Mouse (Mus musculus): ENCODE results near the gene Atf3. TPM values are rescaled to one million over a fixed set of nuclear protein-coding genes. Genes with fewer than 3 reads are reported as not detected.

The Atf3 gene
- total and polyA plus RNA-seq, 2 experiments = 0.55 to 0.81 TPM

DNA sequence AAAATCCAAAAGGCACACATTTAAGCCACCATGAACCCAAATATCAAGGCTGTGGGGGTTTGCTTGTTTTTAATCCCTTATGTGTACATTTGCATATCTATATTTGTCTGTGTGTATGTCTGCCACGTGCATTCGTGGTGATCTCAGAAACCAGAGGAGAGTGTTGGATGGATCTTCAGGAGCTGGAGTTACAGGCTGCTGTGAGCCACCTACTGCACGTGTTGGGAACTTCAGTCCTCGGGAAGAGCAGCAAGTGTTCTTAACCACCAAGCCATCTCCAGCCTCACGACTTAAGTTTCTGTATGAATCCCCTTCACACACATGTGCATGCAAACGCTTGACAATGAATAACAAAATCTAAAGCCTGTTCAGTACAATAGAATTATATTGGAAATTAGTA is 45.4 kb downstream of the Atf3 start:
- no peak overlapping the region for H3K4me3 ChIP-seq (ENCODE audit: insufficient read depth, low read depth, low read length)
- no peak overlapping the region for H3K9ac ChIP-seq (ENCODE audit: low read depth, low read length)
- no peaks in the 10 kb centered on the region for H3K36me3 ChIP-seq (ENCODE audit: control insufficient read depth, insufficient read depth, low read length)
- no peaks in the 10 kb centered on the region for H3K79me2 ChIP-seq (ENCODE audit: control insufficient read depth, insufficient read depth, low read length)
- WGBS = 38% methylated on average over 6 of the region's 6 CpGs
- H3K27ac ChIP-seq (replicated peaks; ENCODE audit: insufficient read depth, low read depth, low read length) = no peak overlapping the region
- no peaks in the 10 kb centered on the region for H3K27me3 ChIP-seq (ENCODE audit: control insufficient read depth, insufficient read depth, low read length)
- H3K4me1 ChIP-seq (ENCODE audit: control insufficient read depth, insufficient read depth, low read length) = peaks cover 9% of the 10 kb centered on the region
- DNase-seq (ENCODE audit: extremely low read depth, low read depth, low spot score) = peak; percentile 33
- TF ChIP-seq CTCF (IDR thresholded peaks at IDR 0.05; ENCODE audit: low read depth, low read length) = peak; percentile 69
- TF ChIP-seq POLR2A (IDR thresholded peaks at IDR 0.05; ENCODE audit: extremely low read depth, insufficient read depth, low read length) = no peak

DNA sequence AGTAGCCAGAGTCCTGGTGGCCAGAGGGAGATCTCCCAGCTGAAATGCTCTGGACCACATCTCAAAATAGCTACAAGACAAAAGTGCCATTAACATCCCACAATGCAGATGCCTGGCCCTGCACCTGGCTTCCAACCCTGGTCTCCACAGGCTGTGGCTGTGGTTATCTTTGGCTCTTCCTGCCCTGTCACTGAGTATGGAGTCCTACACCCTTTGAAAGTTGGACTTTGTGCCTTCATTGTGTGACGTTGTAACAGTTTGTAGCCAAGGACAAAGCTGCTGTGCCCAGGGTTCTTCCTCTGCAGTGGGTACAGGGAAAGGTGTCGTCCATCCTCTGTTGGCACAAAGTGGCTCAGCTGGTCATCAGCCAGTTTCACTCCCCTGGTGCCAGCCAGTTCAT is 47.4 kb downstream of the Atf3 start:
- Histone ChIP-seq H3K4me1 (ENCODE audit: control insufficient read depth, insufficient read depth, low read length) (peaks cover 9% of the 10 kb centered on the region), H3K9ac (ENCODE audit: low read depth, low read length) (no peak overlapping the region), H3K27me3 (ENCODE audit: control insufficient read depth, insufficient read depth, low read length) (no peaks in the 10 kb centered on the region), H3K27ac (replicated peaks; ENCODE audit: insufficient read depth, low read depth, low read length) (peak overlapping the region; percentile 76), H3K4me3 (ENCODE audit: insufficient read depth, low read depth, low read length) (no peak overlapping the region), H3K79me2 (ENCODE audit: control insufficient read depth, insufficient read depth, low read length) (no peaks in the 10 kb centered on the region), H3K36me3 (ENCODE audit: control insufficient read depth, insufficient read depth, low read length) (no peaks in the 10 kb centered on the region)
- TF ChIP-seq POLR2A (IDR thresholded peaks at IDR 0.05; ENCODE audit: extremely low read depth, insufficient read depth, low read length) = no peak
- TF ChIP-seq CTCF (IDR thresholded peaks at IDR 0.05; ENCODE audit: low read depth, low read length) = no peak
- 30% methylated on average over 2 of the region's 2 CpGs for WGBS
- DNase-seq (ENCODE audit: extremely low read depth, low read depth, low spot score) = peak; percentile 93

DNA sequence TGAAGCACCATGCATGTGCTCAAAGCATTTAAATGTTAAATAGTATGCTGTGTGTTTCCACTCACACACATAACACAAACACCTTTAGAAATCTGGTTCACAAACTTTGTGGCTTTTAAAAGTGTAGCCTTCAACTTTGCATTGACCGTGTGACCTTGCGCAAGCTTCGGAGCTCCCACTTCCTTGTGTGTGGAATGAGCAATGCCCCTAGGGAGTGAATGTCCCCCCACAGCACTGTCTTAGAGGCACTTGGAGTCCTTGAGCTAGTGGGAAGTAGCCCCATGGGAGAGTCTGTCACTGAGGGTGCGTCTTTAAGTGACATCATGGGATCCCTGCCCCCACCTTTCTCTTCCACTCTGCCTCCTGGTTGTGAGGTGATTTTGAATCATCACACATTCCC is 51.6 kb downstream of the Atf3 start:
- DNase-seq (ENCODE audit: extremely low read depth, low read depth, low spot score) = no peak
- Histone ChIP-seq H3K36me3 (ENCODE audit: control insufficient read depth, insufficient read depth, low read length) (no peaks in the 10 kb centered on the region), H3K79me2 (ENCODE audit: control insufficient read depth, insufficient read depth, low read length) (no peaks in the 10 kb centered on the region), H3K9ac (ENCODE audit: low read depth, low read length) (no peak overlapping the region), H3K4me3 (ENCODE audit: insufficient read depth, low read depth, low read length) (no peak overlapping the region), H3K27ac (replicated peaks; ENCODE audit: insufficient read depth, low read depth, low read length) (no peak overlapping the region), H3K27me3 (ENCODE audit: control insufficient read depth, insufficient read depth, low read length) (no peaks in the 10 kb centered on the region), H3K4me1 (ENCODE audit: control insufficient read depth, insufficient read depth, low read length) (peaks cover 9% of the 10 kb centered on the region)
- 82% methylated on average over 4 of the region's 4 CpGs for WGBS
- no peak for TF ChIP-seq CTCF (IDR thresholded peaks at IDR 0.05; ENCODE audit: low read depth, low read length)
- TF ChIP-seq POLR2A (IDR thresholded peaks at IDR 0.05; ENCODE audit: extremely low read depth, insufficient read depth, low read length) = no peak

- H3K4me1 ChIP-seq (ENCODE audit: control insufficient read depth, insufficient read depth, low read length) = no peaks in the 10 kb centered on the region
- WGBS = 86% methylated on average over 3 of the region's 3 CpGs
- DNase-seq (ENCODE audit: extremely low read depth, low read depth, low spot score) = no peak
- no peak for TF ChIP-seq POLR2A (IDR thresholded peaks at IDR 0.05; ENCODE audit: extremely low read depth, insufficient read depth, low read length)
- TF ChIP-seq CTCF (IDR thresholded peaks at IDR 0.05; ENCODE audit: low read depth, low read length) = no peak
- H3K79me2 ChIP-seq (ENCODE audit: control insufficient read depth, insufficient read depth, low read length) = no peaks in the 10 kb centered on the region
- no peaks in the 10 kb centered on the region for H3K36me3 ChIP-seq (ENCODE audit: control insufficient read depth, insufficient read depth, low read length)
- H3K27me3 ChIP-seq (ENCODE audit: control insufficient read depth, insufficient read depth, low read length) = no peaks in the 10 kb centered on the region
- no peak within 1 kb of the TSS for H3K27ac ChIP-seq (replicated peaks; ENCODE audit: insufficient read depth, low read depth, low read length)
- H3K9ac ChIP-seq (ENCODE audit: low read depth, low read length) = no peak within 1 kb of the TSS
- H3K4me3 ChIP-seq (ENCODE audit: insufficient read depth, low read depth, low read length) = no peak within 1 kb of the TSS
Measured at GRCm38 (mm10) chr1:191164717-191165116, 53.1 kb downstream of the Atf3 start, which contains the start of gene Fam71a. Fam71a (minus strand) TSS chr1:191164817.

GRCm38 (mm10) chr1:191154314-191154713 is 63.5 kb downstream of the Atf3 start:
- WGBS = 64% methylated on average over 3 of the region's 3 CpGs
- H3K4me1 ChIP-seq (ENCODE audit: control insufficient read depth, insufficient read depth, low read length) = no peaks in the 10 kb centered on the region
- no peaks in the 10 kb centered on the region for H3K36me3 ChIP-seq (ENCODE audit: control insufficient read depth, insufficient read depth, low read length)
- no peaks in the 10 kb centered on the region for H3K27me3 ChIP-seq (ENCODE audit: control insufficient read depth, insufficient read depth, low read length)
- TF ChIP-seq POLR2A (IDR thresholded peaks at IDR 0.05; ENCODE audit: extremely low read depth, insufficient read depth, low read length) (no peak), CTCF (IDR thresholded peaks at IDR 0.05; ENCODE audit: low read depth, low read length) (no peak)
- peak; percentile 24 for DNase-seq (ENCODE audit: extremely low read depth, low read depth, low spot score)
- no peaks in the 10 kb centered on the region for H3K79me2 ChIP-seq (ENCODE audit: control insufficient read depth, insufficient read depth, low read length)
- peak overlapping the region; percentile 27; the same call in 1 of the 2 replicates for H3K27ac ChIP-seq (replicated peaks; ENCODE audit: insufficient read depth, low read depth, low read length)
- H3K4me3 ChIP-seq (ENCODE audit: insufficient read depth, low read depth, low read length) = no peak overlapping the region
- H3K9ac ChIP-seq (ENCODE audit: low read depth, low read length) = no peak overlapping the region

DNA sequence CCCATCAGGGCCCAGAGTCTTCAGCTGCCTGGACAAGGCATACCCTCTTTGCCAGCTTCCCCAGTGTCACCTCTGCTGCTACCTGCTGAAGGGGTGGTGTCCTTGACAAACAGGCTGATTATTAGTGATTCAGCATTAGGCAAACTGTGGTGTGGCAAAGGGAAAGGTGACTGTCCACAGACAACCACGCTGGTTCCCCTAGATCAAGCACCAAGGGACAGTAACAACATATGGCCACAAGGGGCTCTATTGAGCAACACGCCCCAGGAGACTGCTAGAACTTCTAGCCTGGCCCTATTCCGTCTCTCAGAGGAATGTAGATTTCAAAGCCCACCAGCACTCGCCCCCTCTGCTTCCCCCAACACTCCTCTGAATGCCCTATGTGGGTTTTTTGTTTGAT is 64.8 kb downstream of the Atf3 start:
- WGBS = 23% methylated on average over 4 of the region's 4 CpGs
- Histone ChIP-seq H3K27me3 (ENCODE audit: control insufficient read depth, insufficient read depth, low read length) (no peaks in the 10 kb centered on the region), H3K9ac (ENCODE audit: low read depth, low read length) (no peak overlapping the region), H3K4me1 (ENCODE audit: control insufficient read depth, insufficient read depth, low read length) (no peaks in the 10 kb centered on the region), H3K4me3 (ENCODE audit: insufficient read depth, low read depth, low read length) (no peak overlapping the region), H3K79me2 (ENCODE audit: control insufficient read depth, insufficient read depth, low read length) (no peaks in the 10 kb centered on the region), H3K36me3 (ENCODE audit: control insufficient read depth, insufficient read depth, low read length) (no peaks in the 10 kb centered on the region), H3K27ac (replicated peaks; ENCODE audit: insufficient read depth, low read depth, low read length) (no peak overlapping the region)
- TF ChIP-seq CTCF (IDR thresholded peaks at IDR 0.05; ENCODE audit: low read depth, low read length) (peak; percentile 72), POLR2A (IDR thresholded peaks at IDR 0.05; ENCODE audit: extremely low read depth, insufficient read depth, low read length) (no peak)
- peak; percentile 29 for DNase-seq (ENCODE audit: extremely low read depth, low read depth, low spot score)
